Mouse (Mus musculus) gastrocnemius, adult 2 months (tissue): ENCODE data around the gene Lclat1. TPM values are rescaled to one million over a fixed set of nuclear protein-coding genes. Genes with fewer than 3 reads are reported as not detected.
A peak's percentile ranks its signal among the peaks of the same experiment; 100 is the strongest.

Experiments used
- DNase-seq: peaks from one replicate; pipeline ENCODE4 v3.0.0; 2022
- H3K27ac ChIP-seq: fragments of 200-600 bp; 2 replicates; pipeline ENCODE4 v1.8.1; 2022; ENCODE audit warnings: mild to moderate bottlenecking
- H3K4me3 ChIP-seq: fragments of 200-600 bp; 2 replicates; pipeline ENCODE4 v1.8.1; 2022; ENCODE audit warnings: mild to moderate bottlenecking, moderate library complexity
- CTCF ChIP-seq: fragments of 200-600 bp; IDR thresholded peaks from 2 replicates; pipeline ENCODE4 v1.8.1; 2022; ENCODE audit warnings: antibody characterized with exemption, mild to moderate bottlenecking, moderate library complexity
- intact Hi-C: fragments of 180-260 bp; cut with DNase I; formaldehyde crosslinking; loops from one replicate; pipeline ENCODE4 v1.15.1; 2025
- total RNA-seq, 2 experiments: library from RNA; stranded (reverse); gene quantifications; 2 replicates each; pipeline ENCODE4 v1.2.3; 2021

Gene Lclat1
- total RNA-seq, 2 experiments from 2014 or later = 14.6 to 17.8 TPM

DNA sequence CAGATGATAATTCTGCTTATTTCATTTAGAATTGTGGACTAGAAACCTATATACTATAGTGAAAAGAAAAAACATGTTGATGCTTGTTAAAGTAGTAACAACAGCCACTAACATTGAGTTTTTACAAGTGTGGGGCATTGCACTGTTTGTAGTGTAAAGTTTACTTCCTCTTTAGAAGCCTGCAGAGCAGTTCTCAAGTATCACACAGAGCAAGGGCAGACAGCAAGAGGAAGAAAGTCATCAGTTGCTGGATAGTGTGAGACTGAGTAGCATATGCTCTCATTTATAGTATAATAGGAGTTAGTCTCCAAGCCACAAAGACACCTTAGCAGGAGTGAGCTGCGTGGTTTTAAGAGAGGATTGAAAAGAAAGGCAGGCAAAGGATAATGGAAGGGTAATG lies 89.9 kb downstream of the Lclat1 start:
- Histone ChIP-seq H3K4me3 (no peak overlapping the region), H3K27ac (no peak overlapping the region)
- intact Hi-C loops = no loop called here
- TF ChIP-seq CTCF = no peak
- no peak for DNase-seq

GRCm38 (mm10) chr17:73199387-73199786 lies 91.6 kb downstream of the Lclat1 start:
- no peak for DNase-seq
- no peak overlapping the region for H3K4me3 ChIP-seq
- intact Hi-C loops = no loop called here
- peak overlapping the region; percentile 84; the same call in 1 of the 2 replicates for H3K27ac ChIP-seq
- peak; percentile 42 for TF ChIP-seq CTCF

DNA sequence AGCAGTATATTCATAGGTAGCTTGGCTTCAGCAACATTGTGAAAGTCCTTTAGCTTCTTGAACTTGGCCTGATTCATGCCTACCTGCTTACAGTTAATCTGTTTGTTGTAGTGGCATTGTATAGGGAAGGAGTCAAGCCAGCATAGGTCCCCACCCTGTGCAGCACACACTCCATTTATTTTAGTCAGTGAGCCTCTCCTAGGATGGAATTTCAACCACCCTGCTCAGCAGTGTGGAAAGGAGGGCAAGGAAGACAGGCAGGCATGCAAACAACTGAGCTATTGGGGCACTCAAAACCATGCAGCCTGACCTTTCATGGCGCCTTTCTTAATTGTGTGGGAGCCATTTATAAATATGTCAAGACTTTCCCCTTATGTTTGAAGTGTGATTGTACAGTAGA lies 92.6 kb downstream of the Lclat1 start:
- Histone ChIP-seq H3K4me3 (no peak overlapping the region), H3K27ac (peak overlapping the region; percentile 84)
- no peak for TF ChIP-seq CTCF
- intact Hi-C loops = no loop called here
- DNase-seq = peak; percentile 28

GRCm38 (mm10) chr17:73203642-73204332 lies 96.0 kb downstream of the Lclat1 start:
- DNase-seq = no peak
- Histone ChIP-seq H3K4me3 (no peak overlapping the region), H3K27ac (no peak overlapping the region)
- TF ChIP-seq CTCF = no peak; the same call in 1 of the 2 replicates
- intact Hi-C loops = no loop called here

- no peak overlapping the region for H3K27ac ChIP-seq
- intact Hi-C loops = no loop called here
- TF ChIP-seq CTCF = no peak
- no peak overlapping the region for H3K4me3 ChIP-seq
- DNase-seq = no peak
Measured at GRCm38 (mm10) chr17:73210960-73211531, 103.3 kb downstream of the Lclat1 start.

- Histone ChIP-seq H3K27ac (no peak overlapping the region), H3K4me3 (no peak overlapping the region)
- no peak for DNase-seq
- TF ChIP-seq CTCF = no peak
- intact Hi-C loops = no loop called here
Measured at GRCm38 (mm10) chr17:73212754-73213153, 105.0 kb downstream of the Lclat1 start.

- no peak overlapping the region for H3K27ac ChIP-seq
- intact Hi-C loops = no loop called here
- no peak overlapping the region for H3K4me3 ChIP-seq
- no peak for DNase-seq
- no peak for TF ChIP-seq CTCF
Measured at GRCm38 (mm10) chr17:73213187-73213586, 105.4 kb downstream of the Lclat1 start.

DNA sequence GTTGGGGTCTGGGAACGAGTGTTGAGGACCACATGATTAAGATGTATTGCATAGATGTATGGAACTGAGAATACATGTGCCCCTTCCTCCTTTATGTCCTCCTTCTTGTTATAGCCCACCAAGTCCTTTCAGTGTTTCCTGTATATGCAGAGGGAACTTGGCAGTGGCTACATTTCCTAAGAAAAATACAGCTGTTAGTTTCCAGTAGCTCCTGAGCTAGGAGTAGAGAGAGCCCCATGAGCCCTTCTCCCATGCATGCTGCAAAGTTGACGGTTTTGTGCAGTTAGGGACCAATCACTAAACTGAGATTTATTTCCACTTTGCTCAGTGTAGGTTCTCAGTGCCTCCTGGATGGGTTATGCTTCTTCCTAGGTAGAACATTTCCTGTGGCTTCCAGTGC lies 105.9 kb downstream of the Lclat1 start:
- no peak for TF ChIP-seq CTCF
- no peak overlapping the region for H3K4me3 ChIP-seq
- intact Hi-C loops = no loop called here
- no peak for DNase-seq
- H3K27ac ChIP-seq = no peak overlapping the region

GRCm38 (mm10) chr17:73217274-73217673 lies 109.5 kb downstream of the Lclat1 start:
- DNase-seq = no peak
- H3K27ac ChIP-seq = no peak overlapping the region
- no peak overlapping the region for H3K4me3 ChIP-seq
- intact Hi-C loops = no loop called here
- TF ChIP-seq CTCF = no peak

DNA sequence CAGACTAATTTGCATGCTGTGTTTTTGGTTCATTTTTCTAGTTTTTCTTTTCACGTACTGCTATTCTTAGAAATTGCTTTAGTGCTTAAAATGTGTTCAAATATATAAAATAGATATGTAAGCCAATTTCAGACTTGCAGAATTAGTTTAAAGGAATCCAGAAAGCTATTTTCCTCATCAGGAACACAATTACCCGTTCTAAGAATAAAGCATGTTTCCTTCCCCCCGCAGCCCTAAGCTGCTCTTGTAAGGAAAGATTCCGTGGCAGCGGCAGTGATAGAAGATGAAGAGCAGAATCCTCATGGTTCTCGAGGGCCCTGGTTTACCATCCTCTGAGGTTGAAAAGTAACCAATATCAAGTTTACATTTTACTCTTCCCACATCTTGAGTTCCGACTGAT lies 113.0 kb downstream of the Lclat1 start:
- intact Hi-C loops = no loop called here

GRCm38 (mm10) chr17:73222077-73222476 lies 114.3 kb downstream of the Lclat1 start:
- intact Hi-C loops = no loop called here
- Histone ChIP-seq H3K27ac (no peak overlapping the region), H3K4me3 (no peak overlapping the region)
- TF ChIP-seq CTCF = no peak
- no peak for DNase-seq

More for the DNA sequence above, 113.0 kb downstream of the Lclat1 start:
- Histone ChIP-seq H3K4me3 (no peak overlapping the region), H3K27ac (no peak overlapping the region)
- no peak for DNase-seq
- TF ChIP-seq CTCF = no peak

- Histone ChIP-seq H3K4me3 (no peak overlapping the region), H3K27ac (no peak overlapping the region)
- intact Hi-C loops = no loop called here
- TF ChIP-seq CTCF = no peak
- no peak for DNase-seq
Measured at GRCm38 (mm10) chr17:73225442-73225841, 117.7 kb downstream of the Lclat1 start.

- intact Hi-C loops = no loop called here
- TF ChIP-seq CTCF = no peak
- no peak overlapping the region for H3K27ac ChIP-seq
Measured at GRCm38 (mm10) chr17:73225996-73226395, 118.2 kb downstream of the Lclat1 start.

DNA sequence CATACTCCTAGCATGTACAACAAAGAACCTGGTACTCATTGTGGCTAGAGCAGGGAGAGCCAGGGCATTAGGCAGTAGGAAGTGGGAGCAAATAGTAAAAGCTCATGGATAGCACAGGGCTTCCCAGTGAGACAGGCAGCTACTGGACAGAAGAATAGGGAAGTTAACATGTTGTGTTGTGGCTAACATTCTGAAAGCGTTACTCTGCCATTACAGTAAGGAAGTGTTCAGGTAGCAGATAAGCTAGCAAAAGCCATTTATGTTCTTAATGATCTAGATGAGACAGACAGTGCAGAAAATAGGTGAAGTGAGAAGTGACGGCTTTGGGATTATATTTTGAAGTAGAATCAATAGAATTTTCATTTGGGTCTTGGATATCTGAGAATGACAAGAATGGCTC lies 118.8 kb downstream of the Lclat1 start:
- no peak for TF ChIP-seq CTCF
- intact Hi-C loops = no loop called here

More at GRCm38 (mm10) chr17:73225996-73226395, 118.2 kb downstream of the Lclat1 start:
- no peak for DNase-seq
- H3K4me3 ChIP-seq = no peak overlapping the region

More for the DNA sequence above, 118.8 kb downstream of the Lclat1 start:
- Histone ChIP-seq H3K4me3 (no peak overlapping the region), H3K27ac (no peak overlapping the region)
- DNase-seq = no peak
